Mouse (Mus musculus): ENCODE measurements around the gene Dmrt1. TPM values are rescaled to one million over a fixed set of nuclear protein-coding genes. Genes with fewer than 3 reads are reported as not detected.

Dmrt1 gene
- polyA plus RNA-seq, 1 experiment from 2014 or later: 0.16 TPM

- ATAC-seq (ENCODE audit: insufficient read depth, low FRiP score, low TSS enrichment) (no peak), DNase-seq (ENCODE audit: low spot score) (no peak)
- Histone ChIP-seq H3K4me2 (ENCODE audit: low read depth) (no peak overlapping the region), H3K9me3 (ENCODE audit: control insufficient read depth, low read length) (no peaks in the 10 kb centered on the region), H3K4me1 (ENCODE audit: control insufficient read depth, insufficient read depth, low read length) (no peaks in the 10 kb centered on the region), H3K4me3 (ENCODE audit: low read depth, low read length) (no peak overlapping the region), H3K36me3 (ENCODE audit: control insufficient read depth, insufficient read depth, low read length) (no peaks in the 10 kb centered on the region), H3K27ac (ENCODE audit: low read depth, low read length) (no peak overlapping the region), H3K27me3 (ENCODE audit: control insufficient read depth, insufficient read depth, low read length) (peaks cover 4% of the 10 kb centered on the region; the same call in 1 of the 2 replicates), H3K9ac (ENCODE audit: low read length) (no peak overlapping the region)
- 95% methylated on average over 2 of the region's 2 CpGs for WGBS
These were observed 72.9 kb downstream of the Dmrt1 start for GRCm38 (mm10) chr19:25578358-25578757.

DNA sequence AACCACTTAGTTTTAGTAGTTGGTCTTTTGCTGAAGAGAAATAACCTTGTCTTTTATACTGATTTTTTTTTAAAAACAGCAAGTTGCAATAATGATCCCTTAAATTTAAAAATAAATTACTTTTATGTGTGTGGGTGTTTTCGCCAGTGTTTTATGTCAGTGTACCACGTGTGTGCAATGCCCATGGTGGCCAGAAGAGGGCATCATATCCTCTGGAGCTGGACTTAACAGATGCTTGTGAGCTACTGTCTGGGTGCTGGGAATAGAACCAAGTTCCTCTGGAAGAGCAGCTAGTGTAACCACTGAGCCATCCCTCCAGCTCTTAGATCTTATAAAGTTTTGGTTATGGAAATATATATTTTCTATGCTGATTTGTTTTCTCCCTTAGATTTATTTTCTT, 74.0 kb downstream of the Dmrt1 start:
- Histone ChIP-seq H3K4me3 (ENCODE audit: low read depth, low read length) (no peak overlapping the region), H3K4me1 (ENCODE audit: control insufficient read depth, insufficient read depth, low read length) (no peaks in the 10 kb centered on the region), H3K36me3 (ENCODE audit: control insufficient read depth, insufficient read depth, low read length) (no peaks in the 10 kb centered on the region), H3K9ac (ENCODE audit: low read length) (no peak overlapping the region), H3K27ac (ENCODE audit: low read depth, low read length) (no peak overlapping the region), H3K27me3 (ENCODE audit: control insufficient read depth, insufficient read depth, low read length) (peaks cover 3% of the 10 kb centered on the region; the same call in 1 of the 2 replicates), H3K9me3 (ENCODE audit: control insufficient read depth, low read length) (no peaks in the 10 kb centered on the region), H3K4me2 (ENCODE audit: low read depth) (no peak overlapping the region)
- ATAC-seq (ENCODE audit: insufficient read depth, low FRiP score, low TSS enrichment) (no peak), DNase-seq (ENCODE audit: low spot score) (no peak)
- 93% methylated on average over 2 of the region's 2 CpGs for WGBS

- Histone ChIP-seq H3K27me3 (ENCODE audit: control insufficient read depth, insufficient read depth, low read length) (peaks cover 50% of the 10 kb centered on the region), H3K4me1 (ENCODE audit: control insufficient read depth, insufficient read depth, low read length) (no peaks in the 10 kb centered on the region), H3K4me3 (ENCODE audit: low read depth, low read length) (no peak overlapping the region), H3K36me3 (ENCODE audit: control insufficient read depth, insufficient read depth, low read length) (no peaks in the 10 kb centered on the region), H3K27ac (ENCODE audit: low read depth, low read length) (no peak overlapping the region), H3K9me3 (ENCODE audit: control insufficient read depth, low read length) (no peaks in the 10 kb centered on the region), H3K9ac (ENCODE audit: low read length) (no peak overlapping the region), H3K4me2 (ENCODE audit: low read depth) (no peak overlapping the region)
- DNase-seq (ENCODE audit: low spot score) (no peak), ATAC-seq (ENCODE audit: insufficient read depth, low FRiP score, low TSS enrichment) (no peak)
- WGBS: 72% methylated on average over 3 of the region's 3 CpGs
These were observed 92.4 kb downstream of the Dmrt1 start for GRCm38 (mm10) chr19:25597717-25598232.

DNA sequence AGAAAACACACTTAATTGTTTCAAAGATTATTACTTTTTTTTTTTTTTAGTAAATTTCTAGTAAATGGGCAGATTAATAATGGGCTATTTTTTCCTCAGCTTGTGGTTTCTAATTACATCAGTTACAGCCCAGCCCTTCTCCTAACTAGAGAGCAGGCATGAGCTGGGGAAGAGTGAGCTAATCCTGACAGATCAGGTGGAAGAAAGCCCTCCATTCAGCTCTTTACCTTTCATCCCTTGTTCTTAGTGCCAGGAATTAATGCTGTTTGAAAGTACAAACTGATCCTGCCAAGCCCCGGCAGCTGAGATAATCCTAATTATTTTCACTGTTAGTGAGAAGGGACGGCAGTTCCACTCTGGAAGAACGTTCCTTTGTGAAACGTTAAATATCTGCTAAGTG, 93.2 kb downstream of the Dmrt1 start:
- no peaks in the 10 kb centered on the region for H3K36me3 ChIP-seq (ENCODE audit: control insufficient read depth, insufficient read depth, low read length)
- no peaks in the 10 kb centered on the region for H3K9me3 ChIP-seq (ENCODE audit: control insufficient read depth, low read length)
- no peak for DNase-seq (ENCODE audit: low spot score)
- H3K27me3 ChIP-seq (ENCODE audit: control insufficient read depth, insufficient read depth, low read length): peaks cover 59% of the 10 kb centered on the region
- no peak for ATAC-seq (ENCODE audit: insufficient read depth, low FRiP score, low TSS enrichment)
- no peak overlapping the region for H3K4me3 ChIP-seq (ENCODE audit: low read depth, low read length)
- no peak overlapping the region for H3K4me2 ChIP-seq (ENCODE audit: low read depth)
- no peak overlapping the region for H3K9ac ChIP-seq (ENCODE audit: low read length)
- no peak overlapping the region for H3K27ac ChIP-seq (ENCODE audit: low read depth, low read length)
- 22% methylated on average over 4 of the region's 4 CpGs for WGBS
- H3K4me1 ChIP-seq (ENCODE audit: control insufficient read depth, insufficient read depth, low read length): no peaks in the 10 kb centered on the region

DNA sequence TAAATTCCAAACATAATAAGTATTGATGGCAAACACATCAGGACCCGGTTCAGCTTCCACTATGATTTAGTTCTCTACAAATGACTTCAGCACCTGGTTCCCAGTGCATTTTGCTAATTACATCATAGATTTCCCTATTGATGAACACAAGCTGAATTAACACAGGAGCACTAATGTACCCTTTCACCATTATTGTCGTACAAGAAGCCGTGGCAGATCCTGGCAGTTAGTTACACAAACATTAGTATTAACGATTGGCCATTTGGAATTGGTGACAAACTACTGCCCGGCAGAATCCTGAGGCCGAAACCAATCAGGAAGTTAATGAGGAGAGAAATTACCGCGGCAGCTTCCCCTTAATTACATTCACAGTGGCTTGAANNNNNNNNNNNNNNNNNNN, 96.5 kb downstream of the Dmrt1 start:
- H3K27ac ChIP-seq (ENCODE audit: low read depth, low read length): no peak overlapping the region
- 4% methylated on average over 8 of the region's 8 CpGs for WGBS
- H3K4me3 ChIP-seq (ENCODE audit: low read depth, low read length): no peak overlapping the region
- H3K27me3 ChIP-seq (ENCODE audit: control insufficient read depth, insufficient read depth, low read length): peaks cover 88% of the 10 kb centered on the region
- no peaks in the 10 kb centered on the region for H3K9me3 ChIP-seq (ENCODE audit: control insufficient read depth, low read length)
- no peak overlapping the region for H3K4me2 ChIP-seq (ENCODE audit: low read depth)
- H3K4me1 ChIP-seq (ENCODE audit: control insufficient read depth, insufficient read depth, low read length): no peaks in the 10 kb centered on the region
- no peak overlapping the region for H3K9ac ChIP-seq (ENCODE audit: low read length)
- no peak for ATAC-seq (ENCODE audit: insufficient read depth, low FRiP score, low TSS enrichment)
- no peaks in the 10 kb centered on the region for H3K36me3 ChIP-seq (ENCODE audit: control insufficient read depth, insufficient read depth, low read length)
- no peak for DNase-seq (ENCODE audit: low spot score)

GRCm38 (mm10) chr19:25607461-25608205, 102.2 kb downstream of the Dmrt1 start:
- no peak overlapping the region for H3K9ac ChIP-seq (ENCODE audit: low read length)
- H3K27ac ChIP-seq (ENCODE audit: low read depth, low read length): no peak overlapping the region
- H3K4me3 ChIP-seq (ENCODE audit: low read depth, low read length): no peak overlapping the region
- DNase-seq (ENCODE audit: low spot score): no peak
- no peaks in the 10 kb centered on the region for H3K36me3 ChIP-seq (ENCODE audit: control insufficient read depth, insufficient read depth, low read length)
- peaks cover 11% of the 10 kb centered on the region for H3K4me1 ChIP-seq (ENCODE audit: control insufficient read depth, insufficient read depth, low read length)
- H3K27me3 ChIP-seq (ENCODE audit: control insufficient read depth, insufficient read depth, low read length): peaks cover 98% of the 10 kb centered on the region
- no peaks in the 10 kb centered on the region for H3K9me3 ChIP-seq (ENCODE audit: control insufficient read depth, low read length)
- ATAC-seq (ENCODE audit: insufficient read depth, low FRiP score, low TSS enrichment): no peak
- under 1% methylated on average over 20 of the region's 21 CpGs for WGBS
- no peak overlapping the region for H3K4me2 ChIP-seq (ENCODE audit: low read depth)

DNA sequence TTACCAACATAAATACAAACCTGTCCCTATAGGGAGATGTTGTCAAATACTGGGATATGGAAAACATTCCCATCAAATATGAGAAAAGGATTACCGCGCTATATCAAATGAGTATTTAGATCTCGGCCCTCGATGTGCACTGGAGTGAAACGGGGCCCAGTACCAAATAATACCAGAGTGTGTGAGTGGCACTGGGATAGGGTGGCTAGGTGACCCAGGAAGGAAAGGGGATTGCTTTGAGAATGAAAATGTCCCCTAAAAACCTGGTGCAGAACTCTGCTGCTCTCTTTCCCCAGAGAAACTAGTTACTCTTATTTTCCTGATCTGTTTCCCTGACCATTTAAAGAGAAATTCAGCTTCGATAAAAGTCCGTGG, 102.8 kb downstream of the Dmrt1 start:
- ATAC-seq (ENCODE audit: insufficient read depth, low FRiP score, low TSS enrichment) (no peak), DNase-seq (ENCODE audit: low spot score) (no peak)
- H3K4me3 ChIP-seq (ENCODE audit: low read depth, low read length): no peak overlapping the region
- no peak overlapping the region for H3K4me2 ChIP-seq (ENCODE audit: low read depth)
- H3K9ac ChIP-seq (ENCODE audit: low read length): no peak overlapping the region
- H3K36me3 ChIP-seq (ENCODE audit: control insufficient read depth, insufficient read depth, low read length): no peaks in the 10 kb centered on the region
- no peaks in the 10 kb centered on the region for H3K9me3 ChIP-seq (ENCODE audit: control insufficient read depth, low read length)
- 3% methylated on average over 7 of the region's 7 CpGs for WGBS
- peaks cover 11% of the 10 kb centered on the region for H3K4me1 ChIP-seq (ENCODE audit: control insufficient read depth, insufficient read depth, low read length)
- peaks cover 98% of the 10 kb centered on the region for H3K27me3 ChIP-seq (ENCODE audit: control insufficient read depth, insufficient read depth, low read length)
- H3K27ac ChIP-seq (ENCODE audit: low read depth, low read length): no peak overlapping the region

DNA sequence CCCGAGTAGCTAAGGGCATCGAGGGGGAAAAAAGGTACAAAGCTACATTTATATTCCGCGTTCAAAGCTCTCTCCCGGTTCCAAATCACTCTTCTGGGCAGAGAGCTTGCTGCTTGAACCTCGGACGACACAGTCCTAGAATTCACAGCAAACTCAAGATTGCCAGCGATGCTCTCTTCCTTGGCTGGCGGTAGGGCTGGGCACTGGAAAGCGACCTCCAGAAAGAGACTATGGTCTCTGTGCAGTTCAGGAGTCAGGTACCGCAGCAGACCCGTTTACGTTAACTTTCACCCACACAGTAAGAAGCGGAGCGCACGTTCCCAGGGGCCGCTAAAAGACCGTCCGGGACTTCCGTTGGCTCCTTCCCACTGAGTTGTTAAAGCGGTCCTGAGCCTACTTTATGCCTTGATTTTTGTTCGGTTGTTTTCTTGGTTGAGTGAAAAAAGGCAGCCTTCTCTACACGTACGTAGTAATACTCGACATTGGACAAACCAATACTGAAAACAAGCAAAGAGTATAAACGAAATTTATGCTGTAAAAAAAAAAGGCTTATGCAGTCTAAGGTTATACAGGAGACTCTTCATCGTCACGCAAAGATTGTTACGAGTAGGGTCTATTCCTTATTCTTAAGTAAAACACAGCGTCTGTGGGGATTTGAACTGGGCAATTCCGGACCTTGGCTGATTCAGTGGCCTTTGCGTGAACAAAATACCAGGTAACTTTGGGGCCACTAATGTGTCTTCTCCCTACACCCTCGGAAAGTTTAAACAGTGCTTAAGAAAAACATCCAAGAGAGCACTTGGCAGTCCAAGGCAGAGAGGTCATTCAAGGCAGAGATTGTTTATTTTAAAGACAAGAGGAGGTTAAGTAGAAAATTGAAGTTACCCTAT, 103.8 kb downstream of the Dmrt1 start:
- no peaks in the 10 kb centered on the region for H3K36me3 ChIP-seq (ENCODE audit: control insufficient read depth, insufficient read depth, low read length)
- H3K4me1 ChIP-seq (ENCODE audit: control insufficient read depth, insufficient read depth, low read length): peaks cover 11% of the 10 kb centered on the region
- no peaks in the 10 kb centered on the region for H3K9me3 ChIP-seq (ENCODE audit: control insufficient read depth, low read length)
- no peak overlapping the region for H3K4me3 ChIP-seq (ENCODE audit: low read depth, low read length)
- H3K27ac ChIP-seq (ENCODE audit: low read depth, low read length): no peak overlapping the region
- DNase-seq (ENCODE audit: low spot score) (peak; percentile 54), ATAC-seq (ENCODE audit: insufficient read depth, low FRiP score, low TSS enrichment) (no peak)
- H3K9ac ChIP-seq (ENCODE audit: low read length): no peak overlapping the region
- under 1% methylated on average over 33 of the region's 33 CpGs for WGBS
- H3K27me3 ChIP-seq (ENCODE audit: control insufficient read depth, insufficient read depth, low read length): peaks cover 98% of the 10 kb centered on the region
- no peak overlapping the region for H3K4me2 ChIP-seq (ENCODE audit: low read depth)
